Mouse (Mus musculus): ENCODE data around the gene Ppm1h. TPM values are rescaled to one million over a fixed set of nuclear protein-coding genes. Genes with fewer than 3 reads are reported as not detected.

The Ppm1h gene
- polyA plus RNA-seq, 1 experiment from 2014 or later = 4.5 TPM

- H3K27me3 ChIP-seq = no peaks in the 10 kb centered on the region
- WGBS = 57% methylated on average over 3 of the region's 3 CpGs
- H3K4me3 ChIP-seq (replicated peaks) = no peak overlapping the region
- no peak for ATAC-seq (ENCODE audit: insufficient number of reproducible peaks, low FRiP score, low TSS enrichment, low read depth)
- no peak overlapping the region for H3K4me2 ChIP-seq (replicated peaks)
- H3K9ac ChIP-seq = no peak overlapping the region
- no peak overlapping the region for H3K27ac ChIP-seq (replicated peaks)
- H3K9me3 ChIP-seq (replicated peaks) = no peaks in the 10 kb centered on the region
- no peaks in the 10 kb centered on the region for H3K4me1 ChIP-seq
- no peaks in the 10 kb centered on the region for H3K36me3 ChIP-seq
Observed at GRCm38 (mm10) chr10:122777436-122777835, 98.9 kb downstream of the Ppm1h start.

GRCm38 (mm10) chr10:122777939-122778655 is 99.5 kb downstream of the Ppm1h start:
- no peaks in the 10 kb centered on the region for H3K36me3 ChIP-seq
- H3K4me2 ChIP-seq (replicated peaks) = no peak overlapping the region
- H3K9me3 ChIP-seq (replicated peaks) = no peaks in the 10 kb centered on the region
- 81% methylated on average over 3 of the region's 3 CpGs for WGBS
- H3K4me1 ChIP-seq = no peaks in the 10 kb centered on the region
- H3K27me3 ChIP-seq = no peaks in the 10 kb centered on the region
- no peak overlapping the region for H3K9ac ChIP-seq
- H3K27ac ChIP-seq (replicated peaks) = no peak overlapping the region
- H3K4me3 ChIP-seq (replicated peaks) = no peak overlapping the region
- ATAC-seq (ENCODE audit: insufficient number of reproducible peaks, low FRiP score, low TSS enrichment, low read depth) = no peak

- no peak overlapping the region for H3K9ac ChIP-seq
- no peak overlapping the region for H3K4me3 ChIP-seq (replicated peaks)
- no peak overlapping the region for H3K4me2 ChIP-seq (replicated peaks)
- no peak for ATAC-seq (ENCODE audit: insufficient number of reproducible peaks, low FRiP score, low TSS enrichment, low read depth)
- H3K27me3 ChIP-seq = no peaks in the 10 kb centered on the region
- no peaks in the 10 kb centered on the region for H3K4me1 ChIP-seq
- H3K27ac ChIP-seq (replicated peaks) = no peak overlapping the region
- H3K9me3 ChIP-seq (replicated peaks) = no peaks in the 10 kb centered on the region
- H3K36me3 ChIP-seq = no peaks in the 10 kb centered on the region
- WGBS = 23% methylated on average over 12 of the region's 12 CpGs
Observed at GRCm38 (mm10) chr10:122779351-122779750, 100.8 kb downstream of the Ppm1h start.

DNA sequence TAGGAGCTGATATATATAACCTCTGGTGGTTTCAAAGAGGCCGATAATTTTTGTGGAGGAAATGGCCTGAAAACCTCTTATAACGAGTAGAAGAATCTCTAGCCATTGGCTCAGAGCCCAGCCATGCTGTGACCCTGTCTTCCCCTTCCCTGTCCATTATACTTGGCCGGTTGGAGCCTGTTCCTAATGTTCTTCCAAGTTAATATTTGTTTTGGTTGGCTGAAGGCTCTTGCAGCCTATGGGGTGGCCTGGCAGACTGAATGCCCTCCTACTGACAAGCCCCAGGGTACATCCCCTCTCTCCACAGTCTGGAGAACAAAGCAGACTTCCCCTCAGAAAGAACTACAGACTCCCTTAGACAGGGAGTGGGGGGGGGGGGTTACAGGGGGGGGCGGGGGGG is 104.2 kb downstream of the Ppm1h start:
- WGBS = 30% methylated on average over 4 of the region's 4 CpGs
- ATAC-seq (ENCODE audit: insufficient number of reproducible peaks, low FRiP score, low TSS enrichment, low read depth) = peak; percentile 78
- H3K9ac ChIP-seq = no peak overlapping the region
- H3K4me1 ChIP-seq = no peaks in the 10 kb centered on the region
- H3K4me3 ChIP-seq (replicated peaks) = no peak overlapping the region
- H3K27me3 ChIP-seq = no peaks in the 10 kb centered on the region
- H3K4me2 ChIP-seq (replicated peaks) = no peak overlapping the region
- H3K9me3 ChIP-seq (replicated peaks) = no peaks in the 10 kb centered on the region
- no peak overlapping the region for H3K27ac ChIP-seq (replicated peaks)
- no peaks in the 10 kb centered on the region for H3K36me3 ChIP-seq

- H3K4me1 ChIP-seq = peaks cover 18% of the 10 kb centered on the region
- no peaks in the 10 kb centered on the region for H3K9me3 ChIP-seq (replicated peaks)
- no peaks in the 10 kb centered on the region for H3K36me3 ChIP-seq
- H3K4me2 ChIP-seq (replicated peaks) = no peak overlapping the region
- ATAC-seq (ENCODE audit: insufficient number of reproducible peaks, low FRiP score, low TSS enrichment, low read depth) = no peak
- H3K27me3 ChIP-seq = no peaks in the 10 kb centered on the region
- WGBS = 35% methylated on average over 12 of the region's 12 CpGs
- no peak overlapping the region for H3K27ac ChIP-seq (replicated peaks)
- H3K9ac ChIP-seq = no peak overlapping the region
- H3K4me3 ChIP-seq (replicated peaks) = no peak overlapping the region
Observed at GRCm38 (mm10) chr10:122789648-122790170, 111.1 kb downstream of the Ppm1h start.

DNA sequence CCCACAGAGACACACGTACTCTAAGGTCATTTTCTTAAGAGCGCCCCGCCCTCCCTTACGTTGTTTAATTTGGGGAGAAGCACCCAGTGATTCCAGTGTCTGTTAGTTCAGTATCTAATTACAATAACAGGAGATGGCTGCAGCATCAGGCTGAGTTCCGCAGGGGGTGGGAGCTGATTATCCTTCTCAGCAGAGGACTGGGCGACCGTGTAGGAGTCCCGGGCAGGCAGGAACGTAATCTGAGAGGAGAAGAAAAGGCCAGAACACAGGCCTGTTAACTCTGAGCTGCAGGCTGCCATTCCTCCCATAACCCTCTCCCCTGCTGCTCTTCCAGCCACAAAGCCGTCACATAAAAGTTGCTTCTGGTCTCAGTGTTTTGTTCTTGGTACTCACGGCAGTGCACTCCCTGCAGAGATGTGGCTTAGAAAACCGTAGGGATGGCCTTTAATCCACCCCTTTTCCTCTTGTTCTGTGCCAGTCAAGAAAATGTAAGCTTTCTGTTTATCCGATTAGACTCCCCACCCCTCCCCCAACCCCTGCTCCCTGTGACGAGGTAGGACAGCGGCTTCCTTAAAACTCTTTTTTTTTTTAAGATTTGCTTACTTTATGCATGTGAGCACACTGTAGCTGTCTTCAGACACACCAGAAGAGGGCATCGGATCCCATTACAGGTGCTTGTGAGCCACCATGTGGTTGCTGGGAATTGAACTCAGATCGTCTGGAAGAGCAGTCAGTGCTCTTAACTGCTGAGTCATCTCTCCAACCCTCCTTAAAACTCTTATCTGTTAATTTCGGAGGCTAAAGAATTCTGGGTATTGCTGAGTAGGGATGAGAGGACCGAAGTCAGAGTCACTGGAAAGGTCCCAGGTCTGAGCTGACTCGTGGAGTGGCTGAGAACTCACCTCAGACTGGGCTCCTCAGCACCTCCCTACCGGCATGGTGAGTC is 113.7 kb downstream of the Ppm1h start:
- no peaks in the 10 kb centered on the region for H3K9me3 ChIP-seq (replicated peaks)
- no peaks in the 10 kb centered on the region for H3K27me3 ChIP-seq
- 5% methylated on average over 21 of the region's 21 CpGs for WGBS
- peaks cover 18% of the 10 kb centered on the region for H3K4me1 ChIP-seq
- no peak for ATAC-seq (ENCODE audit: insufficient number of reproducible peaks, low FRiP score, low TSS enrichment, low read depth)
- H3K4me3 ChIP-seq (replicated peaks) = peak overlapping the region; percentile 27
- H3K9ac ChIP-seq = no peak overlapping the region
- H3K36me3 ChIP-seq = no peaks in the 10 kb centered on the region
- H3K27ac ChIP-seq (replicated peaks) = no peak overlapping the region
- peak overlapping the region; percentile 47 for H3K4me2 ChIP-seq (replicated peaks)

DNA sequence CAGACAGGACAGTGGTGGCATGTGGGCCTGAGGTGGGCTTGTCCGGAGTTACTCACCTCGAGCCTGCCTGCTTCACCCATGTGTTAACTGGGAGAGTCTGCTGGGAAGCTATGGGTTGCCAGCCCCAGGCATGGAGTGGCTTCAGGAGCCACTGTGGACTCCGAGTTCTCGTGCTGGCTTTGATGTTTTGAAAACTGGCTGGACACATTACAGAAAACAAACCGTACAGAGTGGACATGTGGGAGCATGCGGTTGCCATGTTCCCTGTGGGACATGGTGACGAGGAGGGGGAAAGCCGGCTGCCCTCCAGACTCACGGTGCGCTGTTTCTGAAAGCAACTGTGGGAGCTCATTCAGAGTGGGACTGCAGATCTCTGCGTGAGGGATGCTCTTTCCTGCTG is 114.6 kb downstream of the Ppm1h start:
- 45% methylated on average over 11 of the region's 11 CpGs for WGBS
- no peaks in the 10 kb centered on the region for H3K9me3 ChIP-seq (replicated peaks)

GRCm38 (mm10) chr10:122794187-122794850 is 115.8 kb downstream of the Ppm1h start:
- Histone ChIP-seq H3K36me3 (no peaks in the 10 kb centered on the region), H3K27me3 (no peaks in the 10 kb centered on the region), H3K9ac (no peak overlapping the region), H3K4me2 (replicated peaks) (peak overlapping the region; percentile 35), H3K4me1 (peaks cover 18% of the 10 kb centered on the region), H3K4me3 (replicated peaks) (peak overlapping the region; percentile 22), H3K27ac (replicated peaks) (peak overlapping the region; percentile 44; the same call in 1 of the 2 replicates), H3K9me3 (replicated peaks) (no peaks in the 10 kb centered on the region)
- peak; percentile 36; the same call in 1 of the 2 replicates for ATAC-seq (ENCODE audit: insufficient number of reproducible peaks, low FRiP score, low TSS enrichment, low read depth)
- WGBS = 35% methylated on average over 20 of the region's 20 CpGs

More for the DNA sequence above, 114.6 kb downstream of the Ppm1h start:
- no peak for ATAC-seq (ENCODE audit: insufficient number of reproducible peaks, low FRiP score, low TSS enrichment, low read depth)
- Histone ChIP-seq H3K9ac (no peak overlapping the region), H3K4me1 (peaks cover 18% of the 10 kb centered on the region), H3K27ac (replicated peaks) (no peak overlapping the region), H3K4me2 (replicated peaks) (no peak overlapping the region), H3K36me3 (no peaks in the 10 kb centered on the region), H3K4me3 (replicated peaks) (no peak overlapping the region), H3K27me3 (no peaks in the 10 kb centered on the region)

DNA sequence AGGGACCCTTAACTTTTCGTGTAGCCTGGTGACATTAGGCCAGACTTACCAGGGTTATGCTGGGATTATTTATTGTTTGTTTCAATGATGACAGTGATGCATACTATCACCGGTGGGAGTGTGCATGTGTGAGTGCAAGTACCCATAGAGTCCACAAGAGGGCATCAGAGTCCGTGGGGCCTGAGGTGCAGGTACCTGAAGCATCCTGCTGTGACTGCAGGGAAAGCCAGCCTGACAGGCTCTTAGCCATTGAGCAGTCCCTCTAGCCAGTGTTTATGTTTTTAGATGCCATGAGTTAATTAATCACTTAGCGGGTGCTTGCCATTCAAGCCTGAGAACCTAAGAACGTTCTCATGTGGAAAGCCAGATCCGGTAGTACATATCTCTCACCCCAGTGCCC is 119.4 kb downstream of the Ppm1h start:
- Histone ChIP-seq H3K4me2 (replicated peaks) (no peak overlapping the region), H3K27me3 (no peaks in the 10 kb centered on the region), H3K27ac (replicated peaks) (no peak overlapping the region), H3K36me3 (no peaks in the 10 kb centered on the region), H3K4me3 (replicated peaks) (no peak overlapping the region), H3K9me3 (replicated peaks) (no peaks in the 10 kb centered on the region), H3K4me1 (peaks cover 16% of the 10 kb centered on the region), H3K9ac (no peak overlapping the region)
- 81% methylated on average over 6 of the region's 6 CpGs for WGBS
- ATAC-seq (ENCODE audit: insufficient number of reproducible peaks, low FRiP score, low TSS enrichment, low read depth) = no peak

GRCm38 (mm10) chr10:122800003-122800731 is 121.6 kb downstream of the Ppm1h start:
- no peaks in the 10 kb centered on the region for H3K36me3 ChIP-seq
- no peak overlapping the region for H3K27ac ChIP-seq (replicated peaks)
- H3K4me1 ChIP-seq = peaks cover 8% of the 10 kb centered on the region
- 81% methylated on average over 19 of the region's 19 CpGs for WGBS
- H3K27me3 ChIP-seq = no peaks in the 10 kb centered on the region
- no peak overlapping the region for H3K9ac ChIP-seq
- H3K9me3 ChIP-seq (replicated peaks) = no peaks in the 10 kb centered on the region
- H3K4me2 ChIP-seq (replicated peaks) = no peak overlapping the region
- no peak overlapping the region for H3K4me3 ChIP-seq (replicated peaks)
- no peak for ATAC-seq (ENCODE audit: insufficient number of reproducible peaks, low FRiP score, low TSS enrichment, low read depth)
